ENCODE assay signal across 14 mouse cellular contexts in genomic region chr17:31290859-31291258, GRCm38 (mm10). TPM values are rescaled to one million over a fixed set of nuclear protein-coding genes. Genes with fewer than 3 reads are reported as not detected.
A peak's percentile ranks its signal among the peaks of the same experiment; 100 is the strongest.
DNase-seq lines count a peak whose midpoint lies in the region; ATAC-seq and TF ChIP-seq lines count a peak whose summit lies in the region.
"Had no signal": no experiment of that assay in that cellular context is flagged by ENCODE, and none has a peak within 500 bp of the region (broad histone marks: within the 10 kb centered on the region; RNA-seq: fewer than 3 reads in every experiment).

No protein-coding gene starts in this region.

- H3K27ac ChIP-seq in heart, adult 2 months: no peak overlapping the region
- no peak overlapping the region for H3K27ac ChIP-seq in lung, postnatal 0 days (ENCODE audit: low read length)
- H3K27ac ChIP-seq in bone marrow macrophage, adult 2 months (ENCODE audit: insufficient read depth, low read depth, low read length): peak overlapping the region; percentile 70
- H3K27ac ChIP-seq in macrophage: peak overlapping the region; percentile 78
- H3K27ac ChIP-seq in gastrocnemius, adult 2 months: no peak overlapping the region
- H3K27ac ChIP-seq: embryonic facial prominence, embryonic 12.5 days; hindbrain, embryonic 14.5 days had no signal

- 54% methylated on average over 6 of the region's 6 CpGs for WGBS in heart, adult 2 months
- 49% methylated on average over 6 of the region's 6 CpGs for WGBS in lung, postnatal 0 days
- 2% methylated on average over 6 of the region's 6 CpGs for whole genome bisulfite sequencing in macrophage (ENCODE audit: missing documents)

- intact Hi-C loops in heart, adult 2 months (cut with DNase I): no loop called here
- intact Hi-C loops in gastrocnemius, adult 2 months (cut with DNase I): no loop called here

- H3K9me3 ChIP-seq in lung, postnatal 0 days (ENCODE audit: low read length): no peaks in the 10 kb centered on the region
- H3K9me3 ChIP-seq: embryonic facial prominence, embryonic 12.5 days had no signal

- no peak overlapping the region for H3K4me3 ChIP-seq in heart, adult 2 months
- H3K4me3 ChIP-seq in lung, postnatal 0 days (ENCODE audit: low read depth, low read length): no peak overlapping the region
- H3K4me3 ChIP-seq in bone marrow macrophage, adult 2 months (ENCODE audit: insufficient read depth, low read length): no peak overlapping the region
- H3K4me3 ChIP-seq in macrophage (ENCODE audit: inconsistent target): no peak overlapping the region
- no peak overlapping the region for H3K4me3 ChIP-seq in gastrocnemius, adult 2 months
- H3K4me3 ChIP-seq: embryonic facial prominence, embryonic 12.5 days; myocyte had no signal

- no peaks in the 10 kb centered on the region for H3K4me1 ChIP-seq in heart, adult 2 months (ENCODE audit: control insufficient read depth, insufficient read depth, low read length)
- peaks cover 8% of the 10 kb centered on the region; the same call in 1 of the 2 replicates for H3K4me1 ChIP-seq in lung, postnatal 0 days (ENCODE audit: insufficient read depth, low read depth, low read length)
- H3K4me1 ChIP-seq in bone marrow macrophage, adult 2 months (ENCODE audit: control insufficient read depth, insufficient read depth, low read length): peaks cover 52% of the 10 kb centered on the region

- no peak for ATAC-seq in lung, postnatal 0 days
- ATAC-seq: activated CD4-positive, CD25-positive, alpha-beta regulatory T cell, adult 4 months; intestine, embryonic 16.5 days had no signal

- peak; percentile 94 for DNase-seq in heart, adult 11 months
- no peak for DNase-seq in heart, adult 2 months
- DNase-seq in lung, postnatal 0 days (ENCODE audit: low spot score): peak; percentile 40
- no peak for DNase-seq in lung, postnatal 14 days
- no peak for DNase-seq in gastrocnemius, adult 2 months
- no peak for DNase-seq in layer of hippocampus, adult 8-10 months (ENCODE audit: low spot score in 2 of 2)
- DNase-seq: cerebellum, adult 11-12 months had no signal

- no peaks in the 10 kb centered on the region for H3K27me3 ChIP-seq in heart, adult 2 months (ENCODE audit: control insufficient read depth, insufficient read depth, low read length)
- no peaks in the 10 kb centered on the region for H3K27me3 ChIP-seq in lung, postnatal 0 days (replicated peaks; ENCODE audit: insufficient read depth, low read length)

- no peak overlapping the region for H3K4me2 ChIP-seq in lung, postnatal 0 days (replicated peaks; ENCODE audit: low read depth, low read length)
- H3K4me2 ChIP-seq: embryonic facial prominence, embryonic 12.5 days; hindbrain, embryonic 14.5 days had no signal

- TF ChIP-seq EP300 in heart, adult 2 months (IDR thresholded peaks at IDR 0.05; ENCODE audit: insufficient read depth, low read depth, low read length): no peak
- TF ChIP-seq EP300 in lung, postnatal 0 days (IDR thresholded peaks at IDR 0.05): no peak

- no peak for TF ChIP-seq CTCF in heart, adult 2 months (IDR thresholded peaks at IDR 0.05)
- no peak for TF ChIP-seq CTCF in lung, postnatal 0 days (IDR thresholded peaks at IDR 0.05)
- no peak for TF ChIP-seq CTCF in bone marrow macrophage, adult 2 months (IDR thresholded peaks at IDR 0.05; ENCODE audit: low read depth, low read length)
- TF ChIP-seq CTCF in gastrocnemius, adult 2 months (IDR thresholded peaks at IDR 0.05): no peak

- H3K9ac ChIP-seq in heart, adult 2 months (ENCODE audit: low read depth, low read length): no peak overlapping the region
- no peak overlapping the region for H3K9ac ChIP-seq in lung, postnatal 0 days (replicated peaks; ENCODE audit: low read depth)
- H3K9ac ChIP-seq: embryonic facial prominence, embryonic 12.5 days; hindbrain, embryonic 14.5 days had no signal

- H3K79me2 ChIP-seq in heart, adult 2 months (replicated peaks; ENCODE audit: control insufficient read depth, insufficient read depth, low read length): no peaks in the 10 kb centered on the region
- H3K79me2 ChIP-seq in macrophage (ENCODE audit: inconsistent target): no peaks in the 10 kb centered on the region

- no peak for TF ChIP-seq POLR2A in heart, adult 2 months (IDR thresholded peaks at IDR 0.05; ENCODE audit: insufficient read depth, low read depth, low read length)
- TF ChIP-seq POLR2A in bone marrow macrophage, adult 2 months (IDR thresholded peaks at IDR 0.05; ENCODE audit: borderline replicate concordance, low read depth, low read length): no peak

- no peaks in the 10 kb centered on the region for H3K36me3 ChIP-seq in heart, adult 2 months (ENCODE audit: control insufficient read depth, insufficient read depth, low read length)
- no peaks in the 10 kb centered on the region for H3K36me3 ChIP-seq in lung, postnatal 0 days (ENCODE audit: insufficient read depth, low read length)
- no peaks in the 10 kb centered on the region for H3K36me3 ChIP-seq in macrophage (ENCODE audit: inconsistent target)
- H3K36me3 ChIP-seq: embryonic facial prominence, embryonic 12.5 days had no signal

RNA-seq across cellular contexts. Expression of gene Slc37a1, which starts 4.3 kb away (rescaled TPM):
- 1 to 10 TPM; 7.3 to 9.1 TPM for total RNA-seq in heart, adult 2 months (2021)
- polyA plus RNA-seq in heart, adult 2 months (2012; rRNA removed): 18.7 and 19.7 TPM in 2 replicates
- polyA plus RNA-seq in lung, postnatal 0 days (2015; fragmentation: Nextera tagmentation; extraction: Ambion mirVana): 25.2 and 33.9 TPM in 2 replicates
- polyA plus RNA-seq in bone marrow macrophage, adult 2 months (2012; ENCODE audit: insufficient read depth, insufficient read length, missing spikeins): 7.5 and 11.6 TPM in 2 replicates
- total RNA-seq in macrophage (2018; cell fraction: chromatin; rRNA removed): 10 to 100 TPM in 22 of 26 experiments, 1 to 10 TPM in 4; 3.0 to 79.5 (median 25.7) TPM
- 10 to 100 TPM in 11 of 26 experiments, 1 to 10 TPM in 15; 4.6 to 14.2 (median 9.4) TPM for total RNA-seq in macrophage (2018; cell fraction: cytosol; rRNA removed)
- total RNA-seq in macrophage (2018; cell fraction: nucleus; rRNA removed): 10 to 100 TPM in 25 of 26 experiments, 1 to 10 TPM in 1; 9.2 to 42.3 (median 22.1) TPM
- polyA plus RNA-seq in macrophage (2018): 6.0 to 11.0 TPM (median 7.9 TPM) in 3 replicates
- total RNA-seq in gastrocnemius, adult 2 months (2021): 1 to 10 TPM; 3.0 to 4.2 TPM
- total RNA-seq in layer of hippocampus, adult 8-10 months (2022): 1 to 10 TPM; 7.3 to 9.3 (median 8.5) TPM

RNA-seq across cellular contexts. Expression of gene Rsph1, which starts 13.7 kb away (rescaled TPM):
- total RNA-seq in heart, adult 2 months (2021): 1 to 10 TPM in 1 of 2 experiments, under 1 TPM in 1; 0.81 to 1.2 TPM
- polyA plus RNA-seq in heart, adult 2 months (2012; rRNA removed): 0.32 and 1.2 TPM in 2 replicates
- polyA plus RNA-seq in lung, postnatal 0 days (2015; fragmentation: Nextera tagmentation; extraction: Ambion mirVana): 21.4 and 25.2 TPM in 2 replicates
- not detected in 2 replicates for polyA plus RNA-seq in bone marrow macrophage, adult 2 months (2012; ENCODE audit: insufficient read depth, insufficient read length, missing spikeins)
- total RNA-seq in macrophage (2018; cell fraction: chromatin; rRNA removed): not detected
- total RNA-seq in macrophage (2018; cell fraction: cytosol; rRNA removed): under 1 TPM in 16 of 26 experiments, not detected in 10; 0.14 to 0.65 (median 0.35) TPM
- total RNA-seq in macrophage (2018; cell fraction: nucleus; rRNA removed): not detected
- 0.33 to 0.92 TPM (median 0.59 TPM) in 3 replicates for polyA plus RNA-seq in macrophage (2018)
- 10 to 100 TPM in 1 of 2 experiments, 1 to 10 TPM in 1; 4.7 to 17.5 TPM for total RNA-seq in gastrocnemius, adult 2 months (2021)
- total RNA-seq in layer of hippocampus, adult 8-10 months (2022): 10 to 100 TPM; 12.3 to 18.6 (median 15.4) TPM

Comparison
In these comparisons a context has a peak if more than half of its experiments do, and no peak if none do; other contexts are left out.
1. DNase-seq: peak in heart, adult 11 months (single experiment) and lung, postnatal 0 days (single experiment); none in heart, adult 2 months (0 of 2), lung, postnatal 14 days (single experiment), gastrocnemius, adult 2 months (single experiment) and layer of hippocampus, adult 8-10 months (0 of 2).
2. H3K27ac ChIP-seq: peak in bone marrow macrophage, adult 2 months (single experiment) and macrophage (single experiment); none in heart, adult 2 months (single experiment), lung, postnatal 0 days (single experiment) and gastrocnemius, adult 2 months (single experiment).
3. RNA of gene Rsph1, which starts 13.7 kb away (polyA plus RNA-seq): 21.4 to 25.2 TPM in lung, postnatal 0 days; 0.32 to 1.2 TPM in heart, adult 2 months, 0.33 to 0.92 TPM in macrophage and not detected in bone marrow macrophage, adult 2 months; every median in the first group is over 10 times any median in the second.